Mouse (Mus musculus) testis, adult 2 months (tissue): ENCODE measurements around the gene Spred2.

Experiments used
- CTCF ChIP-seq: fragments of 200-500 bp; IDR thresholded peaks from 2 replicates; pipeline ENCODE4 v1.5.1; 2012; ENCODE audit warnings: low read depth, mild to moderate bottlenecking, inconsistent platforms, low read length, moderate library complexity; ENCODE audit not compliant: control insufficient read depth, insufficient read depth, insufficient replicate concordance
- POLR2A ChIP-seq: fragments of 200-500 bp; IDR thresholded peaks from 2 replicates; pipeline ENCODE4 v1.6.1; 2012; ENCODE audit warnings: low read depth, mild to moderate bottlenecking, inconsistent platforms, low read length, moderate library complexity; ENCODE audit not compliant: control insufficient read depth

- no peak for TF ChIP-seq CTCF
- no peak for TF ChIP-seq POLR2A
Observed at GRCm38 (mm10) chr11:19932983-19933511, 8.9 kb downstream of the Spred2 start.
